Mouse (Mus musculus): ENCODE measurements around the gene Rnf224.

The Rnf224 gene

DNA sequence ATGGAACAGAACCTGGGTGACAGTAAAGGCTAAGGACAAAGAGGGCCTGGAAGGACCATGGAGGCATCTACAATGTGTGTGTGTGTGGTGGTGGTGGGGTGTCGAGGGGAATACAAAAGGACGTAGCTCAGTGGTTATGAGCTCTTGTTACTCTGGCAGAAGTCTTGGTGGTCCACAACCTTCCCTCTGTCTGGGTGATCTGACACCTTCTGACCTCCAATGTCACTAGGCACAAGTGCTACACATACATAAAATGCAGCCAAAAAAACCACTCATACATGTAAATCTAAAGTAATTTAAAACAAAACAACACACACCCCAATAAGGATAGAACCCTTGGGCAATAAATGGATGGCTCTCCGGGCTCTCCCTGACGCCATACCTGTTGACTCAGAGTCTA is 9.2 kb downstream of the Rnf224 start:
- DNase-seq (ENCODE audit: low spot score): no peak

- DNase-seq (ENCODE audit: low spot score): no peak
Measured at GRCm38 (mm10) chr2:25226864-25227263, 9.7 kb downstream of the Rnf224 start.

DNA sequence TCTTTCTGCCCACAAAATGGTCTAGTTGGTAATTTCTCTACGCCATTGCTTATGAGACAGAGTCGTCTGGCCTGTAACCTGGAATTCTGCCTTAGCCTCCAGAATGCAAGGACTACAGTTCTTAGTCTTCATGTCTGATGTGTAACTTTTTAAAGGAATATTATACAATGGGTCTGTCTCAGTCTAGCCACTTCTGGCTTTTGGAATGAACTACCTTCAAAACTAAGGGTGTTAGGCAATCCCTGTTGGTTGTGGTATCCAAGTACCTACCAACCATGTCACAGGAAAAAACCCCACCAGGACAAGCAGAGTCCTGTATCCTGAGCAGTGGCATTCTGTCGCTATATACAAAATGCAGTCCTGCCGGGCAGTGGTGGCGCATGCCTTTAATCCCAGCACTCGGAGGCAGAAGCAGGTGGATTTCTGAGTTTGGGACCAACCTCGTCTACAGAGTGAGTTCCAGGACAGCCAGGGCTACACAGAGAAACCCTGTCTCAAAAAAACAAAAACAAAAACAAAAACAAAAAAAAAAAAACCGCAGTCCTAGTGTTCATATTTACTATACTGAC is 10.7 kb downstream of the Rnf224 start:
- DNase-seq (ENCODE audit: low spot score): no peak

DNA sequence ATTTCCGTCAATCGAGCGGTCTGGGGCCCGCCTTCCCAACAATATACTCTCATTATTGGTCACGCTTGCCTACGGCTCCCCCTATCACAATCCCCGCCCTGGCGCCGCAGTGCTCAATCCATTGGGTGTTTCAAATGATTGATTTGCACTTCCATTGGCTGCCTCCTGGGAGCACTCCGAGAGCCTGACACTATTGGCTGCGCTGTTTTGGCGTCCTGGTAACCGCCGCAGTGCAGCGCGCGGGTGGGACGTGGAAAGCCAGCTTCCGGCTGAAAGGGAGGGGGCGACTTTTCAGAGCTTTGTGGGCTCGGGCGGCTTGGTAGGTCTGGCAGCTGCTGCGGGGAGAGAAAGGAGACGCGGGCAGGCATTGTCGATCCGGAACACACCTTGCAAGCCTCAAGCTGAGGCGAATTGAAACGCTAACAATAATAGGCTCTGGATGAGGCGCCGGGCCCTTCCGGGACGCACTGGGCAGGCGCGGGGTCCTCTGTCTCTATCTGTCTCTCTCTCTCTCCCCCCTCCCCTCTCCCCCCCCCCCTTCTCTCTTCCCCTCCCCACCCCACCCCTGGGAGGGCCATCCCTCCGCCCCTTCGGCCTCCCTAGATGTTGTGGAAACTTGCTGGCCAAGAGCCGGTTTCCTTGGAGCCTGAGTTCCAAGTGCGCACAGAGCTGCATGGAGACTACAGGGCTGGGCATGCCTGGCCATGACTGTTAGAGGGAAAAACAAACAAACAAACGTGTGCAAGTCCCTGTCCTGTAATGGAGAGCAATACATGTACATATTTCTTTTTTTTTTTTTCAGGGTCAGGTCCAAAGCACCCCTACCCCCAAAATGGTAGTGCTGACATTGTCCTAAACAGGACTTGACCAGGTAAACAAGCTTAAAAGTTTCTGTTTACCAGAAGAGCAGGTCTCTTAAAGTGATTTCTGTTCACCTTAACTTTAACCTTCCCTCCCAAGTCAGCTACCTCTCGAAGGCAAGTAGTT is 11.5 kb downstream of the Rnf224 start:
- peak; percentile 99 for DNase-seq (ENCODE audit: low spot score)

DNA sequence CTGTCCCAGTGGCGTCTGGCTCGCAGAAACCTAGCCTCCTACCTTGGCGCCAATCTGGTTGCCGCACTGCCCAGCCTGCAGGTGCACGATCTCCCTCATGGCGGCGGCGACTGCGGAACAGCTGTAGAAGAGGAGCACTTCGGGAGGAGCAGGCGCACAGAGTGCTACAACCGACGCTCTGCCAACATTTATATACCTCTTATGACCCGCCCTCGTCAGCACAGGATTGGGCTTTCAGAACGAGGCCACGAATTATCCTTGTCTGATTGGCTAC is 12.2 kb downstream of the Rnf224 start, which contains the start of gene Tubb4b:
Tubb4b (minus strand) TSS at position 211 of the 274 bp plus-strand sequence.
- DNase-seq (ENCODE audit: low spot score): no peak

- no peak for DNase-seq (ENCODE audit: low spot score)
Measured at GRCm38 (mm10) chr2:25223681-25224491, 12.7 kb downstream of the Rnf224 start.

GRCm38 (mm10) chr2:25221331-25221772 is 15.2 kb downstream of the Rnf224 start:
- DNase-seq (ENCODE audit: low spot score): no peak

- no peak for DNase-seq (ENCODE audit: low spot score)
Measured at GRCm38 (mm10) chr2:25218445-25218844, 18.1 kb downstream of the Rnf224 start, which contains the start of gene Fam166a. Gene Fam166a (plus strand): TSS chr2:25218745.

GRCm38 (mm10) chr2:25217666-25218065 is 18.9 kb downstream of the Rnf224 start:
- no peak for DNase-seq (ENCODE audit: low spot score)

- no peak for DNase-seq (ENCODE audit: low spot score)
Measured at GRCm38 (mm10) chr2:25214444-25214843, 22.1 kb downstream of the Rnf224 start, which contains the start of gene Stpg3. Gene Stpg3 (minus strand): TSS chr2:25214637.

- no peak for DNase-seq (ENCODE audit: low spot score)
Measured at GRCm38 (mm10) chr2:25213266-25213865, 23.2 kb downstream of the Rnf224 start.

DNA sequence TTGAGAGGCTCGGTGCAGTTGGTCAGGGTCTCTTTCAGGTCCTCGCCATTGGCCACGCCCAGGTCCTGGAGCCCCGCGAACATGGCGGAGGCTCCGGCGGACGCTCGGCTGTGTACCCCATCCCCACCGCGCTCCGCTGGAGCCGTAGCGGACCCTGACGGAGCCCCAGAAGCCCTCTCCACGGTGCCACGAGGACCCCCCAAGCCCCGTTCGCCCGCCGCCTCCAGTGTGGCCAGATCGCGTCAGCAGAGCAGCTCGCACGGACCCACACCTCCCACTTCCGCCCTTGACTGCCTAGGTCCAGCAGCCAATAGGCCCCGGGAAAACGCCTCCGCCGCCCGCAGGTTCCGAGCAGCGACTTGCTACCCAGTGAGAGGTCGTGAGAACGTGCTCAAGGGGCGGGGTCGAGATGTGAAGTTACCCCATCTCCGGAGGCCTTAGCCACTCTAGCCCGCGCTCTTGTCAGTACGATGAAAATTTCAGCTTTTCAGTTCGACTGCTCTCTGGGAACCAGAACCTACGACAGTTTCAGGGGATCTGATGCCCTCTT is 25.4 kb downstream of the Rnf224 start, which contains the start of gene Nelfb:
Nelfb (minus strand) TSS at position 369 of the 550 bp plus-strand sequence.
- DNase-seq (ENCODE audit: low spot score): peak; percentile 86

DNA sequence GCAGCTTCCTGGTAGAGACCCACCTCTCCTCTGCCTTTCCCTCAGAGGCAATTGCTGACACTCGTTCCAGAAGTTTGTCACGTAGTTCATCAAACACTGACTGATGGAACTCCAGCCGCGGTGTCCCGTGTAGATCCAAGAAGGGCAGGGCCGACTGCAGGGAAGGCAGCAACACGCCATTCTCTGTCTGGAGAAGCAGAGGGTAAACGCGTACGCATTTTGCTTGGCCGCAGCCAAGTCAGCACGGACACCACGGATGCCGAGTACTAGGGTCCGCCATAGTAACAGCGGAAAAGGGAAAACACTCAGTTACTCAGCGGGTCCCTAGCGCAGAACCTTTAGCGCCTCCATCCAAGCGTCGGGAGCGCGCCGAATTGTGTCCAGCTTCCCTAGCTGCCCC is 25.9 kb downstream of the Rnf224 start:
- DNase-seq (ENCODE audit: low spot score): no peak

GRCm38 (mm10) chr2:25207593-25207992 is 29.0 kb downstream of the Rnf224 start:
- no peak for DNase-seq (ENCODE audit: low spot score)

DNA sequence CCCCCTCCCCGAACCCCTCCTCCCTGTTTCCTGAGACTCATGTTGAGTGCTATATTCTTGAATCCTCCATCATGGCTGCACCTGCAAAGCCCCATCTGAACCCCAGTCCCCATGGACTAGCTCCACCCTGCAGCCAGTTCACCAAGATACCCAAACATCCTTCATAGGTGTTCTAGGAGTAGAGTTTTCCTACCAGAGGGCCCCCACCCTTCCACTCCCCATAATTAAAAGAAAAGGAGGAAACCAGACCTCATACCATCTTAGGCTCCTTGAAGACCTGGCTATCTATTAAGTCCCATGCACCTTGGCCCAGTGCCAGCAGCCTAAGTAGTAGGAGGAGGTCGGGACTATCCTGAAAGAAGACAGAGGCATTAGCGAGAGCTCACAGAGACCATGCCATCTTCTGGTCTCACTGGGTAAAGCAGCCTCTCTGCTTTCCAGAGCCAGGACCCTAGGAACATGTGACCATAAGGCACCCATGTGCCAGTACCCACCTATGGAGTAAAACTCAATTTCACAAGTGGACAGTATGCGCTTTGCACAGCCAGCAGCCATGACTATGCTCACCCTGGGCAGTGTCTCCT is 32.9 kb downstream of the Rnf224 start:
- DNase-seq (ENCODE audit: low spot score): no peak

GRCm38 (mm10) chr2:25200631-25201030 is 36.0 kb downstream of the Rnf224 start:
- no peak for DNase-seq (ENCODE audit: low spot score)

DNA sequence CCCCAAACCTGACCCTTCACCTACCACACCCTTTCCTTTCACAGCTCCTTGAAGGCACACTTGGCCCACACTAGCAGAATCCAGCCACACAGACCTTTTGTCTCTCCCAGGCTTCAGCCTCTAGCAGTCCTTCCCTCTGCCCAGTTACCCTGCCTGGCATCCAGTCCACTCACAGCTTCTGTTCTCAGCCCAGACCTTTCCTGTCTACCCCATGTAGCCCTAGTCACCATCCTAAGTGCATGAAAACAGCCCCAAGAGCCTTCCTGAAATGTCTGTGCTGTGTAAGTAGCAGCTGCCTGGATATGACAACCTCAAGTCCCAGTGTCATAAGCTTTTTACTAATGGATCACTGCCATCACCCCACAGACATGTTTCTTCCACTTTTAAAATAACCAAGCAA is 38.6 kb downstream of the Rnf224 start:
- no peak for DNase-seq (ENCODE audit: low spot score)

DNA sequence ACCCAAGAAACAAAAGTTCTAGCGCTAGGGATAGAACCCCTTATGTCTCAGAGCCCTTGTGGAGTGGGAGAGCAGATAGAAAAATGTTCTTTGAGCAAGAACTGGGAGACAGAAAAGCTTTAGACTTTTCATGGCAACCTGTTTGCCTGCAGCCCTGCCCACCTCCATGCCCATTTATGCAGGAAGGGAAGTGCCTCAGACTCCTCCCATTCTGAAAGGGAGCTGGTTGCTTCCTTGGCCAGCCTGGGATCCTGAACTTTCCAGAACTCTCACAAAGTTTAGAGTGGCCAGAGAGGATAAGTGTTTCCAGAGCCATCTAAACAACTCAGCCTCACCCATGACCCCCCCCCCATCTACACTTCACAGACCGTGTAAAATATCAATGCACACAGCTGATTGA is 39.4 kb downstream of the Rnf224 start:
- no peak for DNase-seq (ENCODE audit: low spot score)

DNA sequence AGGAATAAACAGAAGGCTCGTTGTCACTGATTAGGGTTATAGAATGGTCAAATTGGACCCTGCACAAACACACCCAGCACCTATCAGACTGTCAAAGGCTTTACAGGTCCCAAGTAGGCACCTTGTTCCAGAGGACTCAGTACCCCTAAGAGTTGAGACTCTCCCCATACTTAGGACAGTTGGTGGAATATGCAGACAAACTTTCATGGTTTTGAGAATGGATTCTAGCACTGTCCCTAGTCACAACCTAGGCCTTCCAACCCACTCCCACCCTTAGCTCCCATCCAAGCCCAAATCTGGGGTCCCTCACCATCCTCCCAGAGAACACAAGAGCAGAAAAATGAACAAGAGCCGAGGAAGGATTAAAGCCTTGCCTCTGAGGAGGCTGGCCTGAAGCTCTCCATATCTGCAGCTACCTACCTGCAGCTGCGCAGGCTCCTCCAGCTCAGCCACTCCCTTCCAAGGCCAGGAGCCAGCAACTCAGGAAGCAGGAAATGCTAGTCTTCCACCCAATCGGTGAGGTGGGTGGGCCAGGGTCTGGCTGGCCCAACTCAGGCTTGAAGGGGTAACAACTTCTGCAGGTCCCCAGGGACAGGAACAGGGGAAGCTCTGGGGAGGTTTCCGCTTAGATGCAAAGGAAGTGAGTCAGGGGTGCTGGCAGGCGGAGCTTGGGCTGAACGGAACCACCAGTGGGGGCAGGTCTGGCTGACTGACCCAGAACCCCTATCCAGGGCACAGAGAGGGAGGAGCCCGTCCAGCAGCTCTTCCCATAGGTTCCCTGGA is 40.2 kb downstream of the Rnf224 start, which contains the start of gene Tor4a:
Tor4a (minus strand) TSS at position 715 of the 783 bp plus-strand sequence.
- peak; percentile 79 for DNase-seq (ENCODE audit: low spot score)
